Mouse (Mus musculus): ENCODE results near the gene Runx1. TPM values are rescaled to one million over a fixed set of nuclear protein-coding genes. Genes with fewer than 3 reads are reported as not detected.

The Runx1 gene
- polyA plus RNA-seq, 1 experiment from 2014 or later: 4.2 TPM

DNA sequence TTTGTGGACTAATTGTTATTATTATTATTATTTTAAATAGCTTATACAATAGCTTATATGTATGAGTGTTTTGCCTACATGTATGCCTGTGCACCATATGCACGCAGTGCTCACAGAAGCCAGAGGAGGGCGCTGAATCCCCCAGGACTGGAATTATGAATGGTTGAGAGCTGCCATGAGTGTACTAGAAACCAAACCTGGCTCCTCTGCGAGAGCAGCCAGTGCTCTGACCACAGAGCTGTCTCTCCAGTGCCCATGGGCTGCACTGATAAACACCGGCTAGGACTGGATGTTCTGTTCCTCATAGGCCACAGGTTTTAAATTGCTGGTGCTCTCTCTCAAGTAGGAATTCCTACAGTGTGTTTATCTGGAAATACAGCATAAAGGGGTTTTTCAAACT, 117.2 kb downstream of the Runx1 start:
- WGBS: 66% methylated on average over 4 of the region's 4 CpGs

DNA sequence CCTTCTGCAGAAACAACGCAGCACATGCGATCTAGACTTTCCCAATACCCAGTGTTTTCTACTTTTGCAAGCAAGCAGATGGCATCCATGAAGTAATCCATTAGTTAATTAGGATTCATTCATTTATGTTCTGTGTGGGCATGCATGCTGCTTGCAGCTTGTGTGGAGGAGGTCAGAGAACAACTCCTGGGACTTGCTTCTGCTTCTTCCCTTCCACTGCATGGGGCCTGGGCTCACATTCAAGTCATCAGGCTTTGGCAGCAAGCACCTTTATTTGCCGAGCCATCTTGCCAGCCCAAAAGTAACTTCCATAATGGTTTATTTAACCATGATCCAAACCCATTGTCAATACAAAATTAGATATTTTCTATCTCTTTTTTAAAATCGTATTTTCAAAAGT, 118.2 kb downstream of the Runx1 start:
- no peak overlapping the region for H3K9ac ChIP-seq (replicated peaks; ENCODE audit: low read length)
- H3K27ac ChIP-seq (replicated peaks; ENCODE audit: low read depth, low read length): no peak overlapping the region
- no peak overlapping the region for H3K4me2 ChIP-seq (ENCODE audit: low read depth, low read length)
- no peaks in the 10 kb centered on the region for H3K9me3 ChIP-seq (replicated peaks; ENCODE audit: control insufficient read depth, low read length)
- WGBS: 82% methylated on average over 4 of the region's 4 CpGs
- H3K4me3 ChIP-seq (ENCODE audit: low read depth, low read length): no peak overlapping the region
- no peak for ATAC-seq (replicated peaks; ENCODE audit: insufficient number of reproducible peaks, low FRiP score, low TSS enrichment, low read depth)
- H3K36me3 ChIP-seq (replicated peaks; ENCODE audit: control insufficient read depth, insufficient read depth, low read depth, low read length): no peaks in the 10 kb centered on the region
- no peaks in the 10 kb centered on the region for H3K4me1 ChIP-seq (ENCODE audit: control insufficient read depth, insufficient read depth, low read length)
- no peaks in the 10 kb centered on the region for H3K27me3 ChIP-seq (ENCODE audit: control insufficient read depth, insufficient read depth, low read length)
- DNase-seq (ENCODE audit: low spot score): no peak

More for the DNA sequence above, 117.2 kb downstream of the Runx1 start:
- no peaks in the 10 kb centered on the region for H3K36me3 ChIP-seq (replicated peaks; ENCODE audit: control insufficient read depth, insufficient read depth, low read depth, low read length)
- no peak overlapping the region for H3K4me3 ChIP-seq (ENCODE audit: low read depth, low read length)
- H3K9ac ChIP-seq (replicated peaks; ENCODE audit: low read length): no peak overlapping the region
- no peak overlapping the region for H3K4me2 ChIP-seq (ENCODE audit: low read depth, low read length)
- no peaks in the 10 kb centered on the region for H3K4me1 ChIP-seq (ENCODE audit: control insufficient read depth, insufficient read depth, low read length)
- no peaks in the 10 kb centered on the region for H3K9me3 ChIP-seq (replicated peaks; ENCODE audit: control insufficient read depth, low read length)
- ATAC-seq (replicated peaks; ENCODE audit: insufficient number of reproducible peaks, low FRiP score, low TSS enrichment, low read depth) (no peak), DNase-seq (ENCODE audit: low spot score) (no peak)
- no peak overlapping the region for H3K27ac ChIP-seq (replicated peaks; ENCODE audit: low read depth, low read length)
- H3K27me3 ChIP-seq (ENCODE audit: control insufficient read depth, insufficient read depth, low read length): no peaks in the 10 kb centered on the region

GRCm38 (mm10) chr16:92707146-92707545, 118.8 kb downstream of the Runx1 start:
- no peak overlapping the region for H3K27ac ChIP-seq (replicated peaks; ENCODE audit: low read depth, low read length)
- H3K36me3 ChIP-seq (replicated peaks; ENCODE audit: control insufficient read depth, insufficient read depth, low read depth, low read length): no peaks in the 10 kb centered on the region
- no peaks in the 10 kb centered on the region for H3K27me3 ChIP-seq (ENCODE audit: control insufficient read depth, insufficient read depth, low read length)
- WGBS: 76% methylated on average over 2 of the region's 2 CpGs
- no peak for ATAC-seq (replicated peaks; ENCODE audit: insufficient number of reproducible peaks, low FRiP score, low TSS enrichment, low read depth)
- no peaks in the 10 kb centered on the region for H3K4me1 ChIP-seq (ENCODE audit: control insufficient read depth, insufficient read depth, low read length)
- no peak overlapping the region for H3K9ac ChIP-seq (replicated peaks; ENCODE audit: low read length)
- no peak overlapping the region for H3K4me2 ChIP-seq (ENCODE audit: low read depth, low read length)
- H3K9me3 ChIP-seq (replicated peaks; ENCODE audit: control insufficient read depth, low read length): no peaks in the 10 kb centered on the region
- DNase-seq (ENCODE audit: low spot score): no peak
- H3K4me3 ChIP-seq (ENCODE audit: low read depth, low read length): no peak overlapping the region

- DNase-seq (ENCODE audit: low spot score) (no peak), ATAC-seq (replicated peaks; ENCODE audit: insufficient number of reproducible peaks, low FRiP score, low TSS enrichment, low read depth) (no peak)
- Histone ChIP-seq H3K4me1 (ENCODE audit: control insufficient read depth, insufficient read depth, low read length) (no peaks in the 10 kb centered on the region), H3K4me2 (ENCODE audit: low read depth, low read length) (no peak overlapping the region), H3K4me3 (ENCODE audit: low read depth, low read length) (no peak overlapping the region), H3K27me3 (ENCODE audit: control insufficient read depth, insufficient read depth, low read length) (peaks cover 2% of the 10 kb centered on the region), H3K9me3 (replicated peaks; ENCODE audit: control insufficient read depth, low read length) (no peaks in the 10 kb centered on the region), H3K9ac (replicated peaks; ENCODE audit: low read length) (no peak overlapping the region), H3K36me3 (replicated peaks; ENCODE audit: control insufficient read depth, insufficient read depth, low read depth, low read length) (no peaks in the 10 kb centered on the region), H3K27ac (replicated peaks; ENCODE audit: low read depth, low read length) (no peak overlapping the region)
- WGBS: 68% methylated on average over 7 of the region's 7 CpGs
Observed at GRCm38 (mm10) chr16:92705564-92706458, 120.1 kb downstream of the Runx1 start.

DNA sequence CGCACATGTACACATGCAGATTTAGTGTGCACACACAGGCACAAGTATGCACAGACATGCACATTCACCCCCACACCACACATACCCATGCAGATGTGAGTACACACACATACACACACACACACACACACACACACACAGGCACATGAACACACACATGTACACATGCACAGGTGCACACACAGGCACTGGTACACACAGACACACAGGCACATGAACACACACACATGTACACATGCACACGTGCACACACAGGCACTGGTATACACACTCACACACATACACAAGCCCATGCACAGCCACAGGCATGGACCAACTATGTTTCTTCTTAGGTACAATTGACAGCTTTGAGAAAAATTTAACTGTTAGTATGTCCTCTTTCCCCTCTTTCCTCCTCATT, 122.1 kb downstream of the Runx1 start:
- H3K9ac ChIP-seq (replicated peaks; ENCODE audit: low read length): no peak overlapping the region
- no peak overlapping the region for H3K4me3 ChIP-seq (ENCODE audit: low read depth, low read length)
- no peaks in the 10 kb centered on the region for H3K9me3 ChIP-seq (replicated peaks; ENCODE audit: control insufficient read depth, low read length)
- no peak overlapping the region for H3K4me2 ChIP-seq (ENCODE audit: low read depth, low read length)
- no peak for DNase-seq (ENCODE audit: low spot score)
- WGBS: 90% methylated on average over 2 of the region's 2 CpGs
- H3K27ac ChIP-seq (replicated peaks; ENCODE audit: low read depth, low read length): no peak overlapping the region
- no peaks in the 10 kb centered on the region for H3K36me3 ChIP-seq (replicated peaks; ENCODE audit: control insufficient read depth, insufficient read depth, low read depth, low read length)
- H3K27me3 ChIP-seq (ENCODE audit: control insufficient read depth, insufficient read depth, low read length): peaks cover 10% of the 10 kb centered on the region
- no peak for ATAC-seq (replicated peaks; ENCODE audit: insufficient number of reproducible peaks, low FRiP score, low TSS enrichment, low read depth)
- H3K4me1 ChIP-seq (ENCODE audit: control insufficient read depth, insufficient read depth, low read length): no peaks in the 10 kb centered on the region

DNA sequence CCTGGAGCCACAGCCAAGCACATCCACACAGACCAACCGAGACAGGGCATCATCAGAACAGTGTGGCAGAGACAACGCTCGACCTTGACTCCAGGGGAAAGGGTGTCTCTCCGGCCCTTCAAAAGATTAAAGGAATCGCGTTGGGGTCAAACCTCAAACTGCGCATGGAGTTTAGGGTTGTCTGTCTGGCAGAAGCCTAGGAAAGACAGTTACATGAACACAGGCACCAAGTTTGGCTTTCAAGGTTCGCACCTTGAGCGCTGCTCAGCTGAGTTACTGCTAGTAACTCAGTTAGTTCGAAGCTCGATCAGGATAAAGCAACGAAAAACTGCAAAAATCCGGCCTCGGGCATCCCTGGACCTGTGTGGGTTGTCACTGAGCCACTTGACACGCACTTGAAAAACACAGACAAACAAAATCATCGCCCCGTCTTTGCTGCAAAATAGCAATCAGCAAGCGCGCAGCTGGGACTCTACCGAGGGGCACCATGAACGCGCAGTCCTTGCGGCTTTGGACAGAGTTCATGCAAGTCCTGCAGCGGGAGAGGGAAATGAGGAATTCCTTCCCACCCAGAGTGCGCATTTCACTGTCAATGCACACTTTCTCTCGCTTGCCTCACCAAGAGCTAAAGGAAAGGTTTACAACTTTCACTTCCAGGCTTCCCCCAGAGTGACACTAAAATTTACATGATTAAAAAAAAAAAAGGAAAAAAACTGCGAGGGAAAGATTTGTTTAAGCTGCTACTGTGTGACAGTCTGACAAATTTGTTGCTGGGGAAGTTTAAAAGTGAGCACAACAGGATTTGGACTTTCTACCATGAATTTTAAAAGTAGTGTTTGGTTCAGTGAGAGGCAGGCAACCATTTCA, 126.2 kb downstream of the Runx1 start:
- peaks cover 26% of the 10 kb centered on the region for H3K27me3 ChIP-seq (ENCODE audit: control insufficient read depth, insufficient read depth, low read length)
- no peak overlapping the region for H3K9ac ChIP-seq (replicated peaks; ENCODE audit: low read length)
- WGBS: 2% methylated on average over 27 of the region's 27 CpGs
- H3K4me1 ChIP-seq (ENCODE audit: control insufficient read depth, insufficient read depth, low read length): no peaks in the 10 kb centered on the region; the same call in 1 of the 2 replicates
- ATAC-seq (replicated peaks; ENCODE audit: insufficient number of reproducible peaks, low FRiP score, low TSS enrichment, low read depth) (no peak), DNase-seq (ENCODE audit: low spot score) (peak; percentile 47)
- no peak overlapping the region for H3K4me3 ChIP-seq (ENCODE audit: low read depth, low read length)
- H3K4me2 ChIP-seq (ENCODE audit: low read depth, low read length): no peak overlapping the region
- H3K9me3 ChIP-seq (replicated peaks; ENCODE audit: control insufficient read depth, low read length): no peaks in the 10 kb centered on the region
- no peak overlapping the region for H3K27ac ChIP-seq (replicated peaks; ENCODE audit: low read depth, low read length)
- H3K36me3 ChIP-seq (replicated peaks; ENCODE audit: control insufficient read depth, insufficient read depth, low read depth, low read length): no peaks in the 10 kb centered on the region

DNA sequence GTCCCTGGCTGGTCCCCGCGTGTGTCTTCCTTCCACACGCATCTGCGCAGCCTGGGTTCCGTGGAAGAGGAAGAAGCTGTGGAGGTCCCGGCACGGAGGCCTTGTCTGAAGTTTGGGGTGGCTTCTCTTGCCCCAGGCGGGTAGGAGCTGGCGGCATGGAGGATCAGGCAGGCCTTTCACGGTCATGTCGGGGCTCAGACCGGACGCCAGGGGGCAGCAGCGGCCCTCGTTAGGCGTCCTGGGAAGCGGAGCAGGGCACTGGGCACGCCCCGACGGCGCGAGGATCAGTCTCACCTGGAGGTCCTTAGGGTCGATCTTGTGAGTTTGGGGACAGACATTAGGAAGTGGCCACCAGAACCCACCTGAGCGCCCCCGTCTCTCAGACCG, 127.3 kb downstream of the Runx1 start:
- WGBS: under 1% methylated on average over 26 of the region's 26 CpGs
- Histone ChIP-seq H3K9me3 (replicated peaks; ENCODE audit: control insufficient read depth, low read length) (no peaks in the 10 kb centered on the region), H3K4me1 (ENCODE audit: control insufficient read depth, insufficient read depth, low read length) (no peaks in the 10 kb centered on the region; the same call in 1 of the 2 replicates), H3K36me3 (replicated peaks; ENCODE audit: control insufficient read depth, insufficient read depth, low read depth, low read length) (no peaks in the 10 kb centered on the region), H3K4me3 (ENCODE audit: low read depth, low read length) (peak overlapping the region; percentile 58), H3K27ac (replicated peaks; ENCODE audit: low read depth, low read length) (no peak overlapping the region), H3K9ac (replicated peaks; ENCODE audit: low read length) (peak overlapping the region; percentile 59), H3K4me2 (ENCODE audit: low read depth, low read length) (peak overlapping the region; percentile 93), H3K27me3 (ENCODE audit: control insufficient read depth, insufficient read depth, low read length) (peaks cover 28% of the 10 kb centered on the region)
- peak; percentile 94 for DNase-seq (ENCODE audit: low spot score)
- ATAC-seq (replicated peaks; ENCODE audit: insufficient number of reproducible peaks, low FRiP score, low TSS enrichment, low read depth): peak; percentile 72
